Mouse (Mus musculus): ENCODE measurements around the gene Arrdc5.

DNA sequence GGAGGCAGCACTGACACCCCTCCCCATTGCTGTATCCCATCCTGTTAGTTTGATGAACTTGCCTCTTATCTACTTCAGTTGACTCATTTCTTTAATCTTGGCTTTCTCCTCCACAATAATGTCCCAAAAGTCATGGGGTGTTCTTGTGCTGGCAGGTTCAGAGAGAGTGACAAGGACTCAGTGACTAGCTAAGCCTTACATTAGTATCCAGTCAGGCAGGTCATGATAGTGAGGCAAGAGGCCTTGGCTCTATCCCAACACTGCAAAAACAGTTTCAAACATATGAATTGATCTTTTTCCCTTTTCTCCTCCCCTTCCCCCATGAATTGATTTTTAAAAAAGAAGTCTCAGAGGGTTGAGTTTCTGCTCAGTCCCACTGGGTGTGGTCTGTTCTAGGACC is 29.2 kb upstream of the Arrdc5 start:
- TF ChIP-seq GATA1 (IDR thresholded peaks at IDR 0.05; ENCODE audit: borderline replicate concordance, low read length) (no peak), FLI1 (IDR thresholded peaks at IDR 0.05; ENCODE audit: low read length) (no peak)

Measured in megakaryocyte, embryonic 14.5 days (primary cell).